Mouse (Mus musculus): ENCODE measurements around the gene Nme4. TPM values are rescaled to one million over a fixed set of nuclear protein-coding genes. Genes with fewer than 3 reads are reported as not detected.

Gene Nme4
- total and polyA plus RNA-seq, 3 experiments, result 3.7 to 13.8 (median 4.4) TPM

DNA sequence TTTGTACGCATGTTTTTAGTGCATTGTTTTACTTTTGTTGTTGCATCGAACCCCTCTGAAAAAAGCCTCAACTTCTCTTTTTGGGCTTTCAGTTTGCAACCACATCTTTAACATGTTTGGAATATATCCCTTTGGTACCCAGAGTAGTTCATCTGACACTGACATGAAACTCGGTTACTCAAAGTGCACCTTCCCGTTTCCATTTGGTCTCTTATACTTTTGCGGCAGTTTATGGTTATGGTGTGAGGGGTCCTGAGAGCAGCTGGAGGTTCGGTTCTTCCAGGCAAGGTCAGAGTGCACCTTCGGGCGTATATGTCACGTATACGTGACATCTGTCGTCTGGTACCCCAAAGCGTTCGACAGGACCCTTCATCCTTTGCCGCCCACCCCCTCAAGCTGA lies 17.3 kb upstream of the Nme4 start:
- no peak overlapping the region for H3K27ac ChIP-seq
- H3K27me3 ChIP-seq (ENCODE audit: control insufficient read depth, insufficient read depth, low read length), result peaks cover 4% of the 10 kb centered on the region; the same call in 1 of the 2 replicates
- intact Hi-C loops (cut with DNase I), result no loop called here
- H3K4me3 ChIP-seq, result peak overlapping the region; percentile 65
- H3K79me2 ChIP-seq (replicated peaks; ENCODE audit: control insufficient read depth, insufficient read depth, low read length), result no peaks in the 10 kb centered on the region
- DNase-seq, result no peak
- TF ChIP-seq CTCF (IDR thresholded peaks at IDR 0.05), result no peak
- no peak for TF ChIP-seq POLR2A (IDR thresholded peaks at IDR 0.05; ENCODE audit: insufficient read depth, low read depth, low read length)
- TF ChIP-seq EP300 (IDR thresholded peaks at IDR 0.05; ENCODE audit: insufficient read depth, low read depth, low read length), result no peak
- WGBS, result 26% methylated on average over 14 of the region's 14 CpGs
- H3K4me1 ChIP-seq (ENCODE audit: control insufficient read depth, insufficient read depth, low read length), result no peaks in the 10 kb centered on the region
- no peaks in the 10 kb centered on the region for H3K36me3 ChIP-seq (ENCODE audit: control insufficient read depth, insufficient read depth, low read length)
- peak overlapping the region; percentile 74 for H3K9ac ChIP-seq (ENCODE audit: low read depth, low read length)

DNA sequence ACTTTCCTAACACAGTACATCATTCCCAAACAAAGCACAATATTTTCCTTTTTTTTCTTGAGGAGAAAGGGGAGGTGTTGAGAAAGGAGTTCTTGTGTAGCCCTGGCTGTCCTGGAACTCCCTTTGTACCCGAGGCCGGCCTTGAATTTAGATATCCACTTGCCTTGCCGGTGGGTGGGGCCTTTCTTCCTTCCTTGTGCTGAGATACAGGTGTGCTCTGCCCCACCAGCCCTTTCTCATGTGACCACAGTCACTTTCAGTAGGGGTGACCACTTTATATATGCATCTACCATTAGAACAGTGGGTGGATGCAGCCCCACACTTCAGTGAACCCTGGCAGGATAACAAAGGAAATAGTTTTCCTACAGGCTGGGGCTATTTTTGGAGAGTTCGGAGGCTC lies 16.3 kb upstream of the Nme4 start:
- intact Hi-C loops (cut with DNase I), result no loop called here

DNA sequence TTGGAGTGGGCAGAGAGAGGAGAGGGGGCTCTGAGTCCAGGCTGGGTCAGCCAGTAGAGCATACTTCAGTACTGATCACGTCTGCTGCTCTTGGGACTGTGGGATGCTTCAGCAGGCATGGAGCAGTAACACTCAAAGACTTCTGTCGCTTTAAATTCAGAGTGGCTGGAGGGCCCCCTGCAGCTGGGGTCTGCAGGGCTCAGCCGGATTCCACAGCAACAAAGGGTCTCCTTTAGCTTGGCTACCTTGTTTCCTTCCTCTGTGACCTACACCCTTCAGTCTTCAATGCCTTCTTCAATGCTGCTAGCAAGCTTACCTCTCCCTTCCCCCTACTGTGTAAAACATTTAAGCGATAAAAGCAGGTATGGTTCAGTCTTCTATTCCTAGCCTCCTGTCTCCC lies 15.6 kb upstream of the Nme4 start:
- no peak for DNase-seq
- intact Hi-C loops (cut with DNase I), result no loop called here
- H3K4me3 ChIP-seq, result no peak overlapping the region
- H3K36me3 ChIP-seq (ENCODE audit: control insufficient read depth, insufficient read depth, low read length), result no peaks in the 10 kb centered on the region
- H3K4me1 ChIP-seq (ENCODE audit: control insufficient read depth, insufficient read depth, low read length), result no peaks in the 10 kb centered on the region
- 21% methylated on average over 4 of the region's 4 CpGs for WGBS
- no peak overlapping the region for H3K27ac ChIP-seq
- TF ChIP-seq EP300 (IDR thresholded peaks at IDR 0.05; ENCODE audit: insufficient read depth, low read depth, low read length), result no peak
- no peak for TF ChIP-seq CTCF (IDR thresholded peaks at IDR 0.05)
- TF ChIP-seq POLR2A (IDR thresholded peaks at IDR 0.05; ENCODE audit: insufficient read depth, low read depth, low read length), result no peak
- no peaks in the 10 kb centered on the region for H3K79me2 ChIP-seq (replicated peaks; ENCODE audit: control insufficient read depth, insufficient read depth, low read length)
- no peak overlapping the region for H3K9ac ChIP-seq (ENCODE audit: low read depth, low read length)
- H3K27me3 ChIP-seq (ENCODE audit: control insufficient read depth, insufficient read depth, low read length), result peaks cover 4% of the 10 kb centered on the region; the same call in 1 of the 2 replicates

More for the DNA sequence above, 16.3 kb upstream of the Nme4 start:
- Histone ChIP-seq H3K27ac (no peak overlapping the region), H3K27me3 (ENCODE audit: control insufficient read depth, insufficient read depth, low read length) (peaks cover 4% of the 10 kb centered on the region; the same call in 1 of the 2 replicates), H3K9ac (ENCODE audit: low read depth, low read length) (no peak overlapping the region), H3K4me1 (ENCODE audit: control insufficient read depth, insufficient read depth, low read length) (no peaks in the 10 kb centered on the region), H3K79me2 (replicated peaks; ENCODE audit: control insufficient read depth, insufficient read depth, low read length) (no peaks in the 10 kb centered on the region), H3K4me3 (no peak overlapping the region), H3K36me3 (ENCODE audit: control insufficient read depth, insufficient read depth, low read length) (no peaks in the 10 kb centered on the region)
- 26% methylated on average over 4 of the region's 4 CpGs for WGBS
- DNase-seq, result no peak
- TF ChIP-seq POLR2A (IDR thresholded peaks at IDR 0.05; ENCODE audit: insufficient read depth, low read depth, low read length) (no peak), CTCF (IDR thresholded peaks at IDR 0.05) (no peak), EP300 (IDR thresholded peaks at IDR 0.05; ENCODE audit: insufficient read depth, low read depth, low read length) (no peak)

DNA sequence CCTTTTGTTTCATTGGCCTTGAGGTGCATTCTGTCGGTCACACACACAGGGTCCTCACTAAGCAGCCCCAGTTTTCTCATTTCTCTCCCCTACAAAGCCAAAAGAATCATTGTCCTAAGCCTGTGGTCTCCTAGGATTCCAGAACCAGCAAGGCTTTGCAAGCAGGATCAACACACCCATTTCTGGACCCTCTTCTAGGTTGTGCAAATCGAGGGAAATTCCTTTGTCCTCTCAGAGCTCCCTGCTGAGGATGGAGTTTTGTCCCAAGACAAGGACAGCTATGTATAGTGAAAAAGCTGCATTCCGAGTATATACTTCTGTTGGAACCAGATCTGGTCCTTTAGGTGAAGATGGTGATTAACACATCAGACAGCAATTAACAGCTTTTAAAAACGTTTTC lies 14.8 kb upstream of the Nme4 start:
- Histone ChIP-seq H3K79me2 (replicated peaks; ENCODE audit: control insufficient read depth, insufficient read depth, low read length) (no peaks in the 10 kb centered on the region), H3K36me3 (ENCODE audit: control insufficient read depth, insufficient read depth, low read length) (no peaks in the 10 kb centered on the region), H3K9ac (ENCODE audit: low read depth, low read length) (no peak overlapping the region), H3K4me1 (ENCODE audit: control insufficient read depth, insufficient read depth, low read length) (no peaks in the 10 kb centered on the region), H3K27ac (no peak overlapping the region), H3K4me3 (no peak overlapping the region), H3K27me3 (ENCODE audit: control insufficient read depth, insufficient read depth, low read length) (peaks cover 4% of the 10 kb centered on the region; the same call in 1 of the 2 replicates)
- intact Hi-C loops (cut with DNase I), result no loop called here
- TF ChIP-seq CTCF (IDR thresholded peaks at IDR 0.05) (no peak), POLR2A (IDR thresholded peaks at IDR 0.05; ENCODE audit: insufficient read depth, low read depth, low read length) (no peak)
- no peak for DNase-seq
- WGBS, result 38% methylated on average over 4 of the region's 4 CpGs

DNA sequence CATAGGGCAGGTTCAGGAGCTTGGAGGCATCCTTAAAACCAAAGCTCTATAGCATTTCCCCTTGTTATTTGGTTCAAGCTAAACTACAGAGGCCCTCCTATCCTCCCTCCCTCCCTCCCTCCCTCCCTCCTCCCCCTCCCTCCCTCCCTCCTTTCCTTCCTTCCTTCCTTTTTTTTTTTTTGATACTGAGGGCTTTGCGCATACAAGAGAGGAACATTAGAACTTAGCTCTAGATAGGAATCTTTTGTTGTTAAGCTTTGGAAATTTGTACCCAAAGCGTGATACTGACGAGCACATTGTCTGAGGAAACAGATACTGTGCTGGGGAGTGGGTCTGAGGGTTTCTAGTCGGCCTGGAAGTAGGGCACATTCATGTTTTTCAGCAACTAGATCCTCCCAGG lies 10.2 kb upstream of the Nme4 start:
- Histone ChIP-seq H3K4me1 (ENCODE audit: control insufficient read depth, insufficient read depth, low read length) (no peaks in the 10 kb centered on the region), H3K4me3 (no peak overlapping the region), H3K79me2 (replicated peaks; ENCODE audit: control insufficient read depth, insufficient read depth, low read length) (no peaks in the 10 kb centered on the region), H3K36me3 (ENCODE audit: control insufficient read depth, insufficient read depth, low read length) (no peaks in the 10 kb centered on the region), H3K27ac (no peak overlapping the region), H3K27me3 (ENCODE audit: control insufficient read depth, insufficient read depth, low read length) (no peaks in the 10 kb centered on the region), H3K9ac (ENCODE audit: low read depth, low read length) (no peak overlapping the region)
- intact Hi-C loops (cut with DNase I), result no loop called here
- no peak for DNase-seq
- WGBS, result 36% methylated on average over 4 of the region's 4 CpGs
- TF ChIP-seq POLR2A (IDR thresholded peaks at IDR 0.05; ENCODE audit: insufficient read depth, low read depth, low read length), result no peak
- TF ChIP-seq EP300 (IDR thresholded peaks at IDR 0.05; ENCODE audit: insufficient read depth, low read depth, low read length), result no peak
- no peak for TF ChIP-seq CTCF (IDR thresholded peaks at IDR 0.05)

DNA sequence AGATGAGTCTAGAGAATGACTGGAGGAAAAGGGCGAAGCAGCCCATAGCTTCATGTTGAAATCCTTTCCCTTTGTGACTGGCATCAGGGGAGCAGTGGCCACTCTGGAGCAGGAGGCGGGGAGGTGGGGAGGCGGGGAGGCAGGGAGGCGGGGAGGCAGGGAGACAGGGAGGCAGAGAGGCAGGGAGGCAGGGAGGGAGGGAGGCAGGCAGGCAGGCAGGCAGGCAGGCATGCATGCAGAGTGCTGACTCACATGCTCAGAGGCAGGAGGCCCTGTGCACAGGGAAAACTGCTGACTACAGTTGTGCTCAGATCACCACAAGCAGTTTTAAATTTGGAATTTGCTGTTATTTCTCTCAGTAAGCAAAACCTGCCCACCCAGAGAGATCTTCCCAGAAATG lies 6.1 kb upstream of the Nme4 start:
- Histone ChIP-seq H3K27ac (no peak overlapping the region), H3K4me3 (no peak overlapping the region), H3K36me3 (ENCODE audit: control insufficient read depth, insufficient read depth, low read length) (no peaks in the 10 kb centered on the region), H3K79me2 (replicated peaks; ENCODE audit: control insufficient read depth, insufficient read depth, low read length) (no peaks in the 10 kb centered on the region), H3K4me1 (ENCODE audit: control insufficient read depth, insufficient read depth, low read length) (no peaks in the 10 kb centered on the region), H3K27me3 (ENCODE audit: control insufficient read depth, insufficient read depth, low read length) (no peaks in the 10 kb centered on the region), H3K9ac (ENCODE audit: low read depth, low read length) (no peak overlapping the region)
- peak in 1 of 2 experiments; percentile 22 for DNase-seq
- intact Hi-C loops (cut with DNase I), result no loop called here
- no peak for TF ChIP-seq CTCF (IDR thresholded peaks at IDR 0.05)
- no peak for TF ChIP-seq EP300 (IDR thresholded peaks at IDR 0.05; ENCODE audit: insufficient read depth, low read depth, low read length)
- TF ChIP-seq POLR2A (IDR thresholded peaks at IDR 0.05; ENCODE audit: insufficient read depth, low read depth, low read length), result no peak
- WGBS, result 79% methylated on average over 4 of the region's 4 CpGs
